Mouse (Mus musculus): Measurements from ENCODE around the gene Fut1.
"Not testable (repeated sequence)": the region's sequence is repeated elsewhere in the genome, so short reads cannot be mapped to it uniquely, and the experiment has no call there.

The Fut1 gene

GRCm38 (mm10) chr7:45638623-45639401 is 21.7 kb downstream of the Fut1 start:
- peak; percentile 98 for DNase-seq (ENCODE audit: low read depth, low spot score)

GRCm38 (mm10) chr7:45639561-45640027 is 22.5 kb downstream of the Fut1 start, which contains the start of gene Mamstr:
TSS of gene Mamstr (plus strand) at chr7:45639977.
- DNase-seq (ENCODE audit: low read depth, low spot score) = peak; percentile 97

GRCm38 (mm10) chr7:45640191-45640957 is 23.3 kb downstream of the Fut1 start:
- peak; percentile 50 for DNase-seq (ENCODE audit: low read depth, low spot score)

GRCm38 (mm10) chr7:45641391-45642040 is 24.4 kb downstream of the Fut1 start:
- peak; percentile 83 for DNase-seq (ENCODE audit: low read depth, low spot score)

GRCm38 (mm10) chr7:45642083-45642482 is 25.0 kb downstream of the Fut1 start:
- DNase-seq (ENCODE audit: low read depth, low spot score) = peak; percentile 43

- DNase-seq (ENCODE audit: low read depth, low spot score) = no peak
These were observed 25.6 kb downstream of the Fut1 start for GRCm38 (mm10) chr7:45642503-45643255.

- peak; percentile 95 for DNase-seq (ENCODE audit: low read depth, low spot score)
These were observed 26.5 kb downstream of the Fut1 start for GRCm38 (mm10) chr7:45643441-45644178.

- no peak for DNase-seq (ENCODE audit: low read depth, low spot score)
These were observed 27.1 kb downstream of the Fut1 start for GRCm38 (mm10) chr7:45644183-45644582.

GRCm38 (mm10) chr7:45644872-45645590 is 27.9 kb downstream of the Fut1 start:
- no peak for DNase-seq (ENCODE audit: low read depth, low spot score)

- DNase-seq (ENCODE audit: low read depth, low spot score) = no peak
These were observed 28.5 kb downstream of the Fut1 start for GRCm38 (mm10) chr7:45645591-45645971.

- no peak for DNase-seq (ENCODE audit: low read depth, low spot score)
These were observed 29.6 kb downstream of the Fut1 start for GRCm38 (mm10) chr7:45646671-45647070.

GRCm38 (mm10) chr7:45649351-45649750 is 32.3 kb downstream of the Fut1 start:
- peak; percentile 88 for DNase-seq (ENCODE audit: low read depth, low spot score)

- DNase-seq (ENCODE audit: low read depth, low spot score) = not testable (repeated sequence)
These were observed 33.4 kb downstream of the Fut1 start for GRCm38 (mm10) chr7:45650484-45650883.

- no peak for DNase-seq (ENCODE audit: low read depth, low spot score)
These were observed 37.4 kb downstream of the Fut1 start for GRCm38 (mm10) chr7:45654424-45655047.

GRCm38 (mm10) chr7:45660746-45661478 is 43.8 kb downstream of the Fut1 start:
- no peak for DNase-seq (ENCODE audit: low read depth, low spot score)

- not testable (repeated sequence) for DNase-seq (ENCODE audit: low read depth, low spot score)
These were observed 44.6 kb downstream of the Fut1 start for GRCm38 (mm10) chr7:45661702-45662101.

GRCm38 (mm10) chr7:45665303-45666138 is 48.4 kb downstream of the Fut1 start:
- no peak for DNase-seq (ENCODE audit: low read depth, low spot score)

- no peak for DNase-seq (ENCODE audit: low read depth, low spot score)
These were observed 49.1 kb downstream of the Fut1 start, which contains the start of gene Fut2 for GRCm38 (mm10) chr7:45666161-45666560. TSS of gene Fut2 (minus strand) at chr7:45666394.
